Mouse (Mus musculus) cerebellum, adult 2 months (tissue): Measurements from ENCODE around the gene Adat2. TPM values are rescaled to one million over a fixed set of nuclear protein-coding genes. Genes with fewer than 3 reads are reported as not detected.

Source experiments
- DNase-seq, 2 experiments: peaks; one replicate each; pipeline ENCODE4 v3.0.0; 2021
- H3K27ac ChIP-seq: fragments of 200-500 bp; 2 replicates; pipeline ENCODE4 v1.5.1; 2012; ENCODE audit warnings: low read length, control low read depth, inconsistent platforms; ENCODE audit not compliant: insufficient read depth
- H3K27me3 ChIP-seq: fragments of 200-500 bp; 2 replicates; pipeline ENCODE4 v1.6.1; 2012; ENCODE audit warnings: inconsistent platforms, mild to moderate bottlenecking, low read length, moderate library complexity; ENCODE audit not compliant: control insufficient read depth, insufficient read depth
- H3K4me1 ChIP-seq: fragments of 200-500 bp; 2 replicates; pipeline ENCODE4 v1.6.1; 2011; ENCODE audit warnings: low read length; ENCODE audit not compliant: control insufficient read depth, insufficient read depth
- H3K4me3 ChIP-seq: fragments of 200-500 bp; replicated peaks from 2 replicates; pipeline ENCODE3; 2011; ENCODE audit warnings: mild to moderate bottlenecking, low read depth, low read length, control low read depth; ENCODE audit not compliant: insufficient read depth
- CTCF ChIP-seq: fragments of 200-500 bp; IDR thresholded peaks from 2 replicates; pipeline ENCODE4 v1.5.1; 2011; ENCODE audit warnings: low read depth, mild to moderate bottlenecking, control low read depth, low read length, moderate library complexity, borderline replicate concordance; ENCODE audit not compliant: insufficient read depth
- POLR2A ChIP-seq: fragments of 200-500 bp; IDR thresholded peaks from 2 replicates; pipeline ENCODE4 v1.6.1; 2011; ENCODE audit warnings: low read length, control low read depth, borderline replicate concordance; ENCODE audit not compliant: insufficient read depth
- WGBS: fragments of 180-500 bp; shearing (Covaris S2); methylation state at CpG from one replicate; pipeline ENCODE4 v1.1.7; 2018; 5-methylcytosine and 5-hydroxymethylcytosine counted together
- polyA plus RNA-seq: library from polyadenylated mRNA; depleted of rRNA; stranded (reverse); fragments of >200 nt; gene quantifications from 2 replicates; pipeline ENCODE4 v1.2.3, GENCODE M21; 2012; rRNA removed

Gene Adat2
- polyA plus RNA-seq, 1 experiment: 7.2 TPM

DNA sequence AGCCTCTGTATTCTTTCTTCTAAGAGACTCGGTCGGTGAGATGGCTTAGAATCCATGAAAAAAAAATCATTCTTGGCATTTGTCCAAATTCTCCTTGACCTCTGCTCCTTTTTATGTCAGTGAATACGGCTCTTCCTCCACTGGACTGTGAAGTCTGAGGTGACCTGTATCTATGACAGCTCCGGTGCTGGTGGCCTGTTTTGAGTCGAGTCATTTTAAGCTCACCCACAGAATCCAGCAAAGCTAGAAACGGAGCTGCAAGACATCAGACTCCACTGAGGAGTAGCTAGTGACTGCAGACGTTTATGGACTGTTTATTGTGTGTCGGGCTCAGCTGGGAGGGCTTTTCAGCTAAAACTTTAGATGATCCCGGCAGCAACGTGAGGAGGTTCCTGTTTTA lies 19.3 kb downstream of the Adat2 start:
- no peak for DNase-seq
- H3K4me3 ChIP-seq: no peak overlapping the region
- no peak overlapping the region for H3K27ac ChIP-seq
- 54% methylated on average over 10 of the region's 10 CpGs for WGBS
- TF ChIP-seq CTCF (no peak), POLR2A (no peak)
- H3K4me1 ChIP-seq: no peaks in the 10 kb centered on the region
- no peaks in the 10 kb centered on the region for H3K27me3 ChIP-seq

DNA sequence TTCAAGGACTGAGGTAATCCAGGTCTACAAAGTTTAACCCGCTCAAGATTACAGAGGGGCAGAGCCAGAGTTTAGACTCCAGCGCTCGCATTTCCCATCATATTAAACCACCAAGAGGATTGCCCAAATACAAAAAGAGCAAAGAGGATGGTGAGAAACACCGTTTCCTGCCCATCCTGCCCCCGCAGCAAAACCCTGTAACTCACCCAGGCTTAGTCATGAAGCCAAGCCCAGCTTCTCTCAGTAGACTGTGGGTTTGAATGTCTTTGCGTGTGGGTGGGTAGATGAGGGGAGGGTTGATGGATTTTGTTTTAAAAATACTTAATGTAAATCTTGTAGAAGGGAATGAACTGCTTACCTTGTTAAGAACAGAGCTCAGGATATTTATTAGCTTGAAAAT lies 19.7 kb downstream of the Adat2 start:
- Histone ChIP-seq H3K27me3 (no peaks in the 10 kb centered on the region), H3K27ac (no peak overlapping the region), H3K4me1 (no peaks in the 10 kb centered on the region), H3K4me3 (no peak overlapping the region)
- no peak for DNase-seq
- 94% methylated on average over 6 of the region's 6 CpGs for WGBS
- TF ChIP-seq CTCF (no peak), POLR2A (no peak)

DNA sequence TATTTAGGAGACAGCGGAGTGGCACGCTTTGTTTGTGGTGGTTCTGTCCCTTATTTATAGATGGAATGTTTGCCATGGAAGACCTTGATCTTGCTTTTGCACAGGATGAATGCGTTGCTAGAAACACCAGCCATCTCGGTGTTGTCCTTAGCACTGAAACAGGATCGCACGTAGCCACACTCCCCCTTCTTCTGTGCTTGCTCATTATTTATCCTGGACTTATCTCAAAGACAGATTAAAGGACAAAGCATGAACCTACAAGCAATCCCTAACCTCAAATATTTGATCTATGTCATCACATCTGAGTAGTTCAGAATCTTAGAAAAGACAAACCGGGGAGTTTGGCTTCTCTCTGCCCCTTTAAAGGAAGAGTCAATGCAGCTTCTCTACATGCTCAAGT lies 24.4 kb downstream of the Adat2 start:
- H3K4me1 ChIP-seq: no peaks in the 10 kb centered on the region
- no peaks in the 10 kb centered on the region for H3K27me3 ChIP-seq
- no peak overlapping the region for H3K27ac ChIP-seq
- TF ChIP-seq POLR2A (no peak), CTCF (no peak)
- 93% methylated on average over 7 of the region's 7 CpGs for WGBS
- H3K4me3 ChIP-seq: no peak overlapping the region
- no peak for DNase-seq

- WGBS: 87% methylated on average over 2 of the region's 2 CpGs
- no peak for DNase-seq
- Histone ChIP-seq H3K4me1 (no peaks in the 10 kb centered on the region), H3K27ac (no peak overlapping the region), H3K4me3 (no peak overlapping the region), H3K27me3 (no peaks in the 10 kb centered on the region)
- TF ChIP-seq CTCF (no peak), POLR2A (no peak)
These were observed 35.2 kb downstream of the Adat2 start for GRCm38 (mm10) chr10:13587914-13588313.

DNA sequence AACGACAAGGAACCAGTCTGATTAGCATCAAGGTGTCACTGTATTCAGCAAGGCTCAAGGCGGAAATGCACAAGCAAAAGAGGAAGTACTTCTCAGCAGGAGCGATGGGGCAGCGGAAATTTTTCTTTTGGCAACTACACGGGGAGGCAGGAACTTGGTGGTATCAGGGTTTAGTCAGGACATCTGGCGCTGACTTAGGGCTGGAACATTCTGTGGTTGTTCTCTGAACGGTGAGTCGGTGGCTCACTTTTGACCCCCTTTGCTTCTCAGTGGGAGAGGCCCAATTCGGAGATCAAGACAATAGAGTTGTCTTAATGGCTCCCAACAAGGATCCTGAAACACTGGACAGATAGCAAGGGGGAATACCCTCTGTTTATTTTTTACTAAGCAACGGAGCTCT lies 39.5 kb downstream of the Adat2 start:
- Histone ChIP-seq H3K4me1 (no peaks in the 10 kb centered on the region), H3K27me3 (no peaks in the 10 kb centered on the region), H3K27ac (no peak overlapping the region), H3K4me3 (no peak overlapping the region)
- 80% methylated on average over 10 of the region's 10 CpGs for WGBS
- no peak for DNase-seq
- TF ChIP-seq POLR2A (no peak), CTCF (no peak)

- Histone ChIP-seq H3K4me1 (no peaks in the 10 kb centered on the region), H3K27ac (no peak overlapping the region), H3K27me3 (no peaks in the 10 kb centered on the region), H3K4me3 (no peak overlapping the region)
- WGBS: 80% methylated on average over 3 of the region's 3 CpGs
- DNase-seq: no peak
- TF ChIP-seq CTCF: no peak
- TF ChIP-seq POLR2A: no peak
These were observed 40.8 kb downstream of the Adat2 start for GRCm38 (mm10) chr10:13593529-13593928.

GRCm38 (mm10) chr10:13596073-13596472 lies 43.4 kb downstream of the Adat2 start:
- Histone ChIP-seq H3K27me3 (no peaks in the 10 kb centered on the region), H3K4me1 (no peaks in the 10 kb centered on the region), H3K4me3 (no peak overlapping the region), H3K27ac (no peak overlapping the region)
- TF ChIP-seq CTCF (no peak), POLR2A (no peak)
- 26% methylated on average over 3 of the region's 3 CpGs for WGBS
- no peak for DNase-seq

GRCm38 (mm10) chr10:13596866-13597265 lies 44.2 kb downstream of the Adat2 start:
- TF ChIP-seq CTCF (no peak), POLR2A (no peak)
- Histone ChIP-seq H3K4me3 (no peak overlapping the region), H3K4me1 (no peaks in the 10 kb centered on the region), H3K27ac (no peak overlapping the region), H3K27me3 (no peaks in the 10 kb centered on the region)
- no peak for DNase-seq
- 69% methylated on average over 9 of the region's 9 CpGs for whole genome bisulfite sequencing

DNA sequence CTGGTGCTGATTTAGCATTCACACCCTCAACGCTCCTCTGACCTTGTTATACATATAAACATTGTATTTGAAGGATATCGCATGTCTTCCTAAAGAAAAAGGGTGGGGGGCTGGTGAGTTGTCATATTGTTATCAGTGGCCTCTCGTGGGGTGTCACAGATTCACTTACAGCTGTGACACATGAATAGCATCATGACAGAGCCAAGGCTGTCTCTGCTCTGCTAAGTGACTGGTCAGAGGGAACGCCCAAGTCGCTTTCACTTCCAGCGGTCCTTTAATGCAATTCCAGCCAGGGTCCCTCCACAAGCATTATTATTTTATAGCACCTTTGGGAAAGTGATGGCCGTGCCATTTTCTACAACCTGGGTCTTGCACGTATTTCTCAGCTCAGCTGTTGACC lies 44.8 kb downstream of the Adat2 start:
- no peak overlapping the region for H3K4me3 ChIP-seq
- H3K27ac ChIP-seq: no peak overlapping the region
- H3K4me1 ChIP-seq: no peaks in the 10 kb centered on the region
- DNase-seq: no peak
- H3K27me3 ChIP-seq: no peaks in the 10 kb centered on the region
- TF ChIP-seq CTCF (no peak), POLR2A (no peak)
- 86% methylated on average over 8 of the region's 8 CpGs for WGBS

GRCm38 (mm10) chr10:13600926-13601325 lies 48.2 kb downstream of the Adat2 start:
- TF ChIP-seq POLR2A: no peak
- no peak for TF ChIP-seq CTCF
- no peaks in the 10 kb centered on the region for H3K27me3 ChIP-seq
- H3K27ac ChIP-seq: no peak overlapping the region
- 42% methylated on average over 2 of the region's 2 CpGs for WGBS
- no peak overlapping the region for H3K4me3 ChIP-seq
- DNase-seq: no peak
- H3K4me1 ChIP-seq: no peaks in the 10 kb centered on the region

Other genes with a start within 250 kb of the Adat2 start
- gene Phactr2, start 78.5 kb upstream of the Adat2 start, polyA plus RNA-seq: 11.9 and 13.0 TPM in 2 replicates
- 48.0 and 50.1 TPM in 2 replicates for gene Fuca2, start 53.4 kb upstream of the Adat2 start, polyA plus RNA-seq
- gene Pex3, start 248 bp downstream of the Adat2 start, polyA plus RNA-seq: 27.5 and 30.2 TPM in 2 replicates